In genomic region chr1:160136362-160136890, GRCm38 (mm10) we compare ENCODE assay signal across 28 mouse cellular contexts. TPM values are rescaled to one million over a fixed set of nuclear protein-coding genes. Genes with fewer than 3 reads are reported as not detected.
A peak's percentile ranks its signal among the peaks of the same experiment; 100 is the strongest.
DNase-seq lines count a peak whose midpoint lies in the region; ATAC-seq and TF ChIP-seq lines count a peak whose summit lies in the region.
"Had no signal": no experiment of that assay in that cellular context is flagged by ENCODE, and none has a peak within 500 bp of the region (broad histone marks: within the 10 kb centered on the region; RNA-seq: fewer than 3 reads in every experiment).

No protein-coding gene starts in this region.

- no peaks in the 10 kb centered on the region for H3K4me1 ChIP-seq in kidney, embryonic 14.5 days (ENCODE audit: control insufficient read depth, insufficient read depth, low read length)
- H3K4me1 ChIP-seq in kidney, postnatal 0 days (replicated peaks; ENCODE audit: insufficient read depth, low read length), result no peaks in the 10 kb centered on the region
- no peaks in the 10 kb centered on the region for H3K4me1 ChIP-seq in lung, postnatal 0 days (ENCODE audit: insufficient read depth, low read depth, low read length)
- peaks cover 4% of the 10 kb centered on the region; the same call in 1 of the 2 replicates for H3K4me1 ChIP-seq in limb, embryonic 14.5 days (ENCODE audit: control insufficient read depth, insufficient read depth, low read length)
- H3K4me1 ChIP-seq: embryonic facial prominence, embryonic 10.5 days; forebrain, embryonic 12.5 days; forebrain, embryonic 15.5 days; heart, embryonic 10.5 days; heart, embryonic 13.5 days had no signal

- H3K9me3 ChIP-seq in kidney, embryonic 14.5 days (ENCODE audit: control insufficient read depth, low read length), result no peaks in the 10 kb centered on the region
- H3K9me3 ChIP-seq in kidney, postnatal 0 days (replicated peaks; ENCODE audit: low read length), result no peaks in the 10 kb centered on the region
- H3K9me3 ChIP-seq in lung, postnatal 0 days (ENCODE audit: low read length), result no peaks in the 10 kb centered on the region
- H3K9me3 ChIP-seq in limb, embryonic 14.5 days (ENCODE audit: control insufficient read depth, low read length), result no peaks in the 10 kb centered on the region
- H3K9me3 ChIP-seq: embryonic facial prominence, embryonic 10.5 days; embryonic facial prominence, embryonic 13.5 days; forebrain, embryonic 12.5 days; forebrain, embryonic 15.5 days; heart, embryonic 10.5 days; heart, embryonic 13.5 days had no signal

- TF ChIP-seq POLR2A in limb, embryonic 14.5 days (IDR thresholded peaks at IDR 0.05; ENCODE audit: borderline replicate concordance, extremely low read depth, insufficient read depth, insufficient read length), result no peak

- DNase-seq in kidney, adult 18-20 months, result no peak
- DNase-seq in kidney, postnatal 0 days (ENCODE audit: low spot score), result peak; percentile 84
- no peak for DNase-seq in kidney, adult 9 months
- peak; percentile 6 for DNase-seq in lung, postnatal 0 days (ENCODE audit: low spot score)
- no peak for DNase-seq in lung, postnatal 4 days
- DNase-seq in limb, embryonic 14.5 days (ENCODE audit: low spot score), result peak; percentile 62
- no peak for DNase-seq in urinary bladder, postnatal 10 days (ENCODE audit: low spot score)
- DNase-seq: adrenal gland, adult 8-10 months; adrenal gland, postnatal 25 days; cerebellum, adult 11-12 months; cerebellum, adult 8-10 months; cerebellum, postnatal 10 days; cerebellum, postnatal 36 days; embryo, embryonic 11 days; gastrocnemius, postnatal 10 days; gastrocnemius, postnatal 36 days; heart, adult 2 months; heart, postnatal 14 days; heart, postnatal 4 days had no signal

- no peak for TF ChIP-seq CTCF in kidney, postnatal 0 days (IDR thresholded peaks at IDR 0.05; ENCODE audit: low read depth)
- no peak for TF ChIP-seq CTCF in lung, postnatal 0 days (IDR thresholded peaks at IDR 0.05)

- H3K9ac ChIP-seq in kidney, embryonic 14.5 days (ENCODE audit: low read depth, low read length), result no peak overlapping the region
- H3K9ac ChIP-seq in kidney, postnatal 0 days (ENCODE audit: low read depth, low read length), result no peak overlapping the region
- no peak overlapping the region for H3K9ac ChIP-seq in lung, postnatal 0 days (replicated peaks; ENCODE audit: low read depth)
- H3K9ac ChIP-seq in limb, embryonic 14.5 days (ENCODE audit: low read depth, low read length, severe bottlenecking), result no peak overlapping the region
- H3K9ac ChIP-seq: embryonic facial prominence, embryonic 13.5 days; forebrain, embryonic 12.5 days; forebrain, embryonic 15.5 days; heart, embryonic 13.5 days had no signal

- H3K4me3 ChIP-seq in kidney, embryonic 14.5 days (ENCODE audit: low read length), result no peak overlapping the region
- no peak overlapping the region for H3K4me3 ChIP-seq in kidney, postnatal 0 days (replicated peaks; ENCODE audit: low read depth, low read length)
- H3K4me3 ChIP-seq in lung, postnatal 0 days (ENCODE audit: low read depth, low read length), result no peak overlapping the region
- H3K4me3 ChIP-seq in limb, embryonic 14.5 days (replicated peaks; ENCODE audit: low read length), result no peak overlapping the region
- H3K4me3 ChIP-seq: embryonic facial prominence, embryonic 10.5 days; embryonic facial prominence, embryonic 13.5 days; erythroblast, embryonic 14.5 days; forebrain, embryonic 12.5 days; forebrain, embryonic 15.5 days; heart, adult 2 months; heart, embryonic 10.5 days; heart, embryonic 13.5 days had no signal

- 41% methylated on average over 7 of the region's 7 CpGs for WGBS in kidney, embryonic 14.5 days
- WGBS in kidney, postnatal 0 days, result 38% methylated on average over 7 of the region's 7 CpGs
- WGBS in lung, postnatal 0 days, result 52% methylated on average over 7 of the region's 7 CpGs
- 44% methylated on average over 7 of the region's 7 CpGs for WGBS in limb, embryonic 14.5 days

- no peak overlapping the region for H3K27ac ChIP-seq in kidney, embryonic 14.5 days (ENCODE audit: low read depth, low read length)
- no peak overlapping the region for H3K27ac ChIP-seq in kidney, postnatal 0 days
- H3K27ac ChIP-seq in lung, postnatal 0 days (ENCODE audit: low read length), result no peak overlapping the region
- no peak overlapping the region for H3K27ac ChIP-seq in limb, embryonic 14.5 days (replicated peaks; ENCODE audit: low read depth, low read length)
- H3K27ac ChIP-seq: embryonic facial prominence, embryonic 10.5 days; embryonic facial prominence, embryonic 13.5 days; forebrain, embryonic 12.5 days; forebrain, embryonic 15.5 days; heart, adult 2 months; heart, embryonic 10.5 days; heart, embryonic 13.5 days had no signal

- no peak for TF ChIP-seq EP300 in lung, postnatal 0 days (IDR thresholded peaks at IDR 0.05)

- ATAC-seq in kidney, embryonic 14.5 days (ENCODE audit: low FRiP score, low TSS enrichment), result peak; percentile 60; the same call in 1 of the 2 replicates
- ATAC-seq in kidney, postnatal 0 days (replicated peaks; ENCODE audit: low FRiP score, low read depth), result peak; percentile 40; the same call in 1 of the 2 replicates
- no peak for ATAC-seq in lung, postnatal 0 days
- no peak for ATAC-seq in limb, embryonic 14.5 days (ENCODE audit: low FRiP score, low read depth)
- ATAC-seq: activated CD4-positive, CD25-positive, alpha-beta regulatory T cell, adult 4 months; forebrain, embryonic 15.5 days had no signal

- H3K36me3 ChIP-seq in kidney, embryonic 14.5 days (ENCODE audit: control insufficient read depth, insufficient read depth, low read length), result no peaks in the 10 kb centered on the region
- no peaks in the 10 kb centered on the region for H3K36me3 ChIP-seq in kidney, postnatal 0 days (ENCODE audit: insufficient read depth, low read length)
- no peaks in the 10 kb centered on the region for H3K36me3 ChIP-seq in lung, postnatal 0 days (ENCODE audit: insufficient read depth, low read length)
- H3K36me3 ChIP-seq in limb, embryonic 14.5 days (ENCODE audit: control insufficient read depth, insufficient read depth, low read length), result no peaks in the 10 kb centered on the region
- H3K36me3 ChIP-seq: embryonic facial prominence, embryonic 10.5 days; embryonic facial prominence, embryonic 13.5 days; forebrain, embryonic 12.5 days; forebrain, embryonic 15.5 days; heart, embryonic 10.5 days; heart, embryonic 13.5 days had no signal

- H3K4me2 ChIP-seq in kidney, embryonic 14.5 days (replicated peaks; ENCODE audit: low read depth, low read length), result no peak overlapping the region
- H3K4me2 ChIP-seq in kidney, postnatal 0 days (ENCODE audit: low read length), result no peak overlapping the region
- H3K4me2 ChIP-seq in lung, postnatal 0 days (replicated peaks; ENCODE audit: low read depth, low read length), result no peak overlapping the region
- no peak overlapping the region for H3K4me2 ChIP-seq in limb, embryonic 14.5 days (replicated peaks; ENCODE audit: low read depth, low read length, severe bottlenecking)
- H3K4me2 ChIP-seq: embryonic facial prominence, embryonic 13.5 days; forebrain, embryonic 12.5 days; forebrain, embryonic 15.5 days; heart, embryonic 13.5 days had no signal

- no peaks in the 10 kb centered on the region for H3K27me3 ChIP-seq in kidney, embryonic 14.5 days (ENCODE audit: control insufficient read depth, insufficient read depth, low read length)
- H3K27me3 ChIP-seq in kidney, postnatal 0 days (ENCODE audit: insufficient read depth, low read length), result no peaks in the 10 kb centered on the region
- no peaks in the 10 kb centered on the region for H3K27me3 ChIP-seq in lung, postnatal 0 days (replicated peaks; ENCODE audit: insufficient read depth, low read length)
- no peaks in the 10 kb centered on the region for H3K27me3 ChIP-seq in limb, embryonic 14.5 days (ENCODE audit: control insufficient read depth, insufficient read depth, low read length)
- H3K27me3 ChIP-seq: forebrain, embryonic 12.5 days; forebrain, embryonic 15.5 days; heart, embryonic 13.5 days had no signal

RNA-seq across cellular contexts. Expression of gene Tnn, which starts 17.0 kb away (rescaled TPM):
- polyA plus RNA-seq in kidney, embryonic 14.5 days (2014; fragmentation: Nextera tagmentation; extraction: Ambion mirVana), result 0.28 and 0.31 TPM in 2 replicates
- 0.66 and 0.72 TPM in 2 replicates for polyA plus RNA-seq in kidney, postnatal 0 days (2015; fragmentation: Nextera tagmentation; extraction: Ambion mirVana)
- 1.6 and 2.1 TPM in 2 replicates for polyA plus RNA-seq in lung, postnatal 0 days (2015; fragmentation: Nextera tagmentation; extraction: Ambion mirVana)
- polyA plus RNA-seq in limb, embryonic 14.5 days (2012; rRNA removed), result 5.1 and 5.4 TPM in 2 replicates
- 4.2 and 5.4 TPM in 2 replicates for polyA plus RNA-seq in limb, embryonic 14.5 days (2014; fragmentation: Nextera tagmentation; extraction: Ambion mirVana)
- polyA plus RNA-seq: erythroblast, embryonic 14.5 days; forebrain, embryonic 15.5 days; heart, embryonic 10.5 days; heart, embryonic 13.5 days had no signal

RNA-seq across cellular contexts. Expression of gene Mrps14, which starts 58.6 kb away (rescaled TPM):
- 250 and 358 TPM in 2 replicates for polyA plus RNA-seq in kidney, embryonic 14.5 days (2014; fragmentation: Nextera tagmentation; extraction: Ambion mirVana)
- 316 and 330 TPM in 2 replicates for polyA plus RNA-seq in kidney, postnatal 0 days (2015; fragmentation: Nextera tagmentation; extraction: Ambion mirVana)
- polyA plus RNA-seq in lung, postnatal 0 days (2015; fragmentation: Nextera tagmentation; extraction: Ambion mirVana), result 176 and 180 TPM in 2 replicates
- 44.5 and 53.7 TPM in 2 replicates for polyA plus RNA-seq in limb, embryonic 14.5 days (2012; rRNA removed)
- 228 and 243 TPM in 2 replicates for polyA plus RNA-seq in limb, embryonic 14.5 days (2014; fragmentation: Nextera tagmentation; extraction: Ambion mirVana)

Comparison
In these comparisons a context has a peak if more than half of its experiments do, and no peak if none do; other contexts are left out.
1. DNase-seq: peak in kidney, postnatal 0 days (single experiment), lung, postnatal 0 days (single experiment) and limb, embryonic 14.5 days (single experiment); none in kidney, adult 18-20 months (single experiment), kidney, adult 9 months (single experiment), lung, postnatal 4 days (0 of 2) and urinary bladder, postnatal 10 days (single experiment).
2. ATAC-seq: peak in kidney, embryonic 14.5 days (single experiment) and kidney, postnatal 0 days (single experiment); none in lung, postnatal 0 days (single experiment) and limb, embryonic 14.5 days (single experiment).